Mouse (Mus musculus) CH12F3 (cell line): ENCODE data around the gene Hspb2.

ENCODE experiments used
- in situ Hi-C: fragments of 300-500 bp; cut with MboI; formaldehyde crosslinking; loops from 2 replicates; pipeline ENCODE4 v1.14.3; 2020; ENCODE audit warnings: low sequenced_read_pairs

Hspb2 gene

GRCm38 (mm10) chr9:50752054-50752602 is at the start of gene Hspb2:
Gene Hspb2 (minus strand): TSS chr9:50752354.
- in situ Hi-C loops = no loop called here

- in situ Hi-C loops = no loop called here
These were observed 48.8 kb upstream of the Hspb2 start for GRCm38 (mm10) chr9:50800985-50801384.

GRCm38 (mm10) chr9:50798368-50798767 is 46.2 kb upstream of the Hspb2 start:
- in situ Hi-C loops = no loop called here

GRCm38 (mm10) chr9:50797641-50798040 is 45.5 kb upstream of the Hspb2 start:
- in situ Hi-C loops = no loop called here

GRCm38 (mm10) chr9:50796776-50797175 is 44.6 kb upstream of the Hspb2 start:
- in situ Hi-C loops = no loop called here

- in situ Hi-C loops = no loop called here
These were observed 43.1 kb upstream of the Hspb2 start for GRCm38 (mm10) chr9:50795266-50795665.

GRCm38 (mm10) chr9:50782155-50782554 is 30.0 kb upstream of the Hspb2 start:
- in situ Hi-C loops = no loop called here

GRCm38 (mm10) chr9:50776162-50776760 is 24.1 kb upstream of the Hspb2 start:
- in situ Hi-C loops = no loop called here

GRCm38 (mm10) chr9:50775662-50776126 is 23.5 kb upstream of the Hspb2 start:
- in situ Hi-C loops = no loop called here

GRCm38 (mm10) chr9:50774991-50775612 is 22.9 kb upstream of the Hspb2 start, which contains the start of the genes Alg9 and 1110032A03Rik:
Gene Alg9 (plus strand): TSS chr9:50775019.
Gene 1110032A03Rik (minus strand): TSS chr9:50775520.
- in situ Hi-C loops = no loop called here

GRCm38 (mm10) chr9:50774026-50774462 is 21.9 kb upstream of the Hspb2 start:
- in situ Hi-C loops = no loop called here

GRCm38 (mm10) chr9:50770011-50770410 is 17.9 kb upstream of the Hspb2 start:
- in situ Hi-C loops = no loop called here

- in situ Hi-C loops = no loop called here
These were observed 16.2 kb upstream of the Hspb2 start, which contains the start of gene Fdxacb1 for GRCm38 (mm10) chr9:50768107-50769002. Gene Fdxacb1 (plus strand): TSS chr9:50768236.

GRCm38 (mm10) chr9:50767531-50768106 is 15.5 kb upstream of the Hspb2 start:
- in situ Hi-C loops = no loop called here

GRCm38 (mm10) chr9:50763331-50763730 is 11.2 kb upstream of the Hspb2 start:
- in situ Hi-C loops = no loop called here

GRCm38 (mm10) chr9:50761520-50762243 is 9.5 kb upstream of the Hspb2 start:
- in situ Hi-C loops = no loop called here

- in situ Hi-C loops = no loop called here
These were observed 4.6 kb upstream of the Hspb2 start for GRCm38 (mm10) chr9:50756711-50757110.

GRCm38 (mm10) chr9:50753947-50754346 is 1.8 kb upstream of the Hspb2 start:
- in situ Hi-C loops = no loop called here

GRCm38 (mm10) chr9:50752784-50753615 is 846 bp upstream of the Hspb2 start:
- in situ Hi-C loops = no loop called here
